Mouse (Mus musculus) liver, postnatal 0 days (tissue): ENCODE results near the gene Mgll. TPM values are rescaled to one million over a fixed set of nuclear protein-coding genes. Genes with fewer than 3 reads are reported as not detected.
A peak's percentile ranks its signal among the peaks of the same experiment; 100 is the strongest.

ENCODE experiments used
- ATAC-seq: fragments of 200-750 bp; cut with Nextera tagmentation; 2 replicates; pipeline ENCODE4 v1.8.0; 2017; ENCODE audit warnings: mild to moderate bottlenecking, moderate library complexity
- DNase-seq: peaks from one replicate; pipeline ENCODE4 v3.0.0-alpha.2; 2016
- H3K27ac ChIP-seq: fragments of 300-500 bp; sonication (generic); 2 replicates; pipeline ENCODE4 v1.5.1; 2014; ENCODE audit warnings: antibody characterized with exemption, moderate library complexity, mild to moderate bottlenecking, low read depth
- H3K27me3 ChIP-seq: fragments of 300-500 bp; sonication (generic); 2 replicates; pipeline ENCODE4 v1.6.1; 2014; ENCODE audit warnings: low read length, control low read depth, mixed read lengths; ENCODE audit not compliant: insufficient read depth
- H3K36me3 ChIP-seq: fragments of 300-500 bp; sonication (generic); replicated peaks from 2 replicates; pipeline ENCODE4 v1.6.1; 2014; ENCODE audit warnings: mild to moderate bottlenecking, control low read depth, low read length, moderate library complexity, mixed read lengths; ENCODE audit not compliant: insufficient read depth
- H3K4me1 ChIP-seq: fragments of 300-500 bp; sonication (generic); 2 replicates; pipeline ENCODE4 v1.6.1; 2014; ENCODE audit warnings: antibody characterized with exemption, mild to moderate bottlenecking, control low read depth; ENCODE audit not compliant: insufficient read depth
- H3K4me2 ChIP-seq: fragments of 300-500 bp; sonication (generic); 2 replicates; pipeline ENCODE4 v1.6.1; 2014; ENCODE audit warnings: low read depth, mild to moderate bottlenecking, low read length, moderate library complexity, mixed read lengths
- H3K4me3 ChIP-seq: fragments of 300-500 bp; sonication (generic); 2 replicates; pipeline ENCODE4 v1.5.1; 2014; ENCODE audit warnings: low read depth, low read length
- H3K9ac ChIP-seq: fragments of 300-500 bp; sonication (generic); replicated peaks from 2 replicates; pipeline ENCODE4 v1.6.1; 2014; ENCODE audit warnings: mild to moderate bottlenecking, moderate library complexity
- H3K9me3 ChIP-seq: fragments of 300-500 bp; sonication (generic); 2 replicates; pipeline ENCODE4 v1.6.1; 2016; ENCODE audit warnings: mild to moderate bottlenecking, control low read depth, low read length, mixed read lengths
- CTCF ChIP-seq: sonication (generic); IDR thresholded peaks from 2 replicates; pipeline ENCODE4 v1.5.1; 2016; ENCODE audit warnings: antibody characterized with exemption, low read depth
- EP300 ChIP-seq: IDR thresholded peaks from 2 replicates; pipeline ENCODE4 v1.6.1; 2016; ENCODE audit warnings: antibody characterized with exemption, low read depth, mild to moderate bottlenecking
- WGBS: fragments of 180-500 bp; shearing (Covaris S2); extraction: QIAGEN DNeasy Blood & Tissue Kit; methylation state at CpG from one replicate; pipeline ENCODE4 v1.1.7; 2014; ENCODE audit not compliant: insufficient replicate concordance; 5-methylcytosine and 5-hydroxymethylcytosine counted together
- polyA plus RNA-seq: library from polyadenylated mRNA; unstranded; fragments of >200 nt; fragmentation: Nextera tagmentation; extraction: Ambion mirVana; gene quantifications from 2 replicates; pipeline ENCODE4 v1.2.1, GENCODE M21; 2015

Mgll gene
- polyA plus RNA-seq, 1 experiment from 2014 or later = 121 TPM

- Histone ChIP-seq H3K4me1 (peaks cover 33% of the 10 kb centered on the region), H3K27me3 (no peaks in the 10 kb centered on the region), H3K36me3 (peaks cover 22% of the 10 kb centered on the region), H3K9ac (peak overlapping the region; percentile 91), H3K27ac (peak overlapping the region; percentile 85; the same call in 1 of the 2 replicates), H3K4me3 (peak overlapping the region; percentile 81), H3K9me3 (no peaks in the 10 kb centered on the region), H3K4me2 (peak overlapping the region; percentile 96)
- DNase-seq (no peak), ATAC-seq (no peak)
- WGBS = 29% methylated on average over 14 of the region's 14 CpGs
- TF ChIP-seq CTCF (no peak), EP300 (no peak)
These were observed 353 bp upstream of the Mgll start for GRCm38 (mm10) chr6:88723806-88724312.

- peak overlapping the region; percentile 91 for H3K9ac ChIP-seq
- no peaks in the 10 kb centered on the region for H3K27me3 ChIP-seq
- H3K36me3 ChIP-seq = peaks cover 23% of the 10 kb centered on the region
- DNase-seq = peak; percentile 39
- peaks cover 46% of the 10 kb centered on the region for H3K4me1 ChIP-seq
- 64% methylated on average over 7 of the region's 7 CpGs for WGBS
- H3K9me3 ChIP-seq = no peaks in the 10 kb centered on the region
- no peak for TF ChIP-seq EP300
- TF ChIP-seq CTCF = peak; percentile 55
- no peak for ATAC-seq
- H3K4me2 ChIP-seq = peak overlapping the region; percentile 96
- H3K4me3 ChIP-seq = peak overlapping the region; percentile 81
- peak overlapping the region; percentile 85; the same call in 1 of the 2 replicates for H3K27ac ChIP-seq
These were observed 1.4 kb downstream of the Mgll start for GRCm38 (mm10) chr6:88725590-88725989.

GRCm38 (mm10) chr6:88726252-88727211 is 2.3 kb downstream of the Mgll start:
- peak overlapping the region; percentile 96 for H3K4me2 ChIP-seq
- DNase-seq (peak; percentile 43), ATAC-seq (peak; percentile 6; the same call in 1 of the 2 replicates)
- no peaks in the 10 kb centered on the region for H3K27me3 ChIP-seq
- peak overlapping the region; percentile 81 for H3K4me3 ChIP-seq
- H3K27ac ChIP-seq = peak overlapping the region; percentile 85
- peaks cover 23% of the 10 kb centered on the region for H3K36me3 ChIP-seq
- H3K9ac ChIP-seq = peak overlapping the region; percentile 91
- TF ChIP-seq EP300 (no peak), CTCF (no peak)
- 50% methylated on average over 9 of the region's 9 CpGs for WGBS
- peaks cover 53% of the 10 kb centered on the region for H3K4me1 ChIP-seq
- no peaks in the 10 kb centered on the region for H3K9me3 ChIP-seq

- 83% methylated on average over 5 of the region's 5 CpGs for WGBS
- peaks cover 23% of the 10 kb centered on the region for H3K36me3 ChIP-seq
- no peaks in the 10 kb centered on the region for H3K27me3 ChIP-seq
- peak overlapping the region; percentile 96 for H3K4me2 ChIP-seq
- H3K9me3 ChIP-seq = no peaks in the 10 kb centered on the region
- H3K27ac ChIP-seq = peak overlapping the region; percentile 85
- no peak overlapping the region for H3K4me3 ChIP-seq
- ATAC-seq (no peak), DNase-seq (no peak)
- H3K9ac ChIP-seq = peak overlapping the region; percentile 91
- TF ChIP-seq CTCF = no peak
- no peak for TF ChIP-seq EP300
- H3K4me1 ChIP-seq = peaks cover 63% of the 10 kb centered on the region
These were observed 3.3 kb downstream of the Mgll start for GRCm38 (mm10) chr6:88727490-88727889.

- Histone ChIP-seq H3K9ac (no peak overlapping the region), H3K27ac (no peak overlapping the region), H3K36me3 (peaks cover 23% of the 10 kb centered on the region), H3K4me3 (no peak overlapping the region), H3K9me3 (no peaks in the 10 kb centered on the region), H3K4me1 (peaks cover 68% of the 10 kb centered on the region), H3K27me3 (no peaks in the 10 kb centered on the region), H3K4me2 (no peak overlapping the region)
- ATAC-seq (no peak), DNase-seq (no peak)
- 83% methylated on average over 7 of the region's 7 CpGs for WGBS
- no peak for TF ChIP-seq CTCF
- no peak for TF ChIP-seq EP300
These were observed 3.8 kb downstream of the Mgll start for GRCm38 (mm10) chr6:88728054-88728453.

- 87% methylated on average over 5 of the region's 5 CpGs for WGBS
- TF ChIP-seq CTCF (no peak), EP300 (no peak)
- no peak for DNase-seq
- H3K27me3 ChIP-seq = no peaks in the 10 kb centered on the region
- no peak for ATAC-seq
- no peak overlapping the region for H3K4me2 ChIP-seq
- no peak overlapping the region for H3K9ac ChIP-seq
- H3K9me3 ChIP-seq = no peaks in the 10 kb centered on the region
- H3K36me3 ChIP-seq = peaks cover 23% of the 10 kb centered on the region
- no peak overlapping the region for H3K4me3 ChIP-seq
- H3K4me1 ChIP-seq = peaks cover 73% of the 10 kb centered on the region
- peak overlapping the region; percentile 39; the same call in 1 of the 2 replicates for H3K27ac ChIP-seq
These were observed 4.3 kb downstream of the Mgll start for GRCm38 (mm10) chr6:88728515-88728914.
